Mouse (Mus musculus): Measurements from ENCODE around the gene Nelfa. TPM values are rescaled to one million over a fixed set of nuclear protein-coding genes. Genes with fewer than 3 reads are reported as not detected.
"Not testable (repeated sequence)": the region's sequence is repeated elsewhere in the genome, so short reads cannot be mapped to it uniquely, and the experiment has no call there.

Nelfa gene
- total RNA-seq, 2 experiments from 2014 or later, result 19.7 to 20.1 TPM

GRCm38 (mm10) chr5:33920037-33920436 is 16.2 kb downstream of the Nelfa start:
- DNase-seq (ENCODE audit: extremely low spot score in 1 of 2, low spot score in 1 of 2), result no peak

DNA sequence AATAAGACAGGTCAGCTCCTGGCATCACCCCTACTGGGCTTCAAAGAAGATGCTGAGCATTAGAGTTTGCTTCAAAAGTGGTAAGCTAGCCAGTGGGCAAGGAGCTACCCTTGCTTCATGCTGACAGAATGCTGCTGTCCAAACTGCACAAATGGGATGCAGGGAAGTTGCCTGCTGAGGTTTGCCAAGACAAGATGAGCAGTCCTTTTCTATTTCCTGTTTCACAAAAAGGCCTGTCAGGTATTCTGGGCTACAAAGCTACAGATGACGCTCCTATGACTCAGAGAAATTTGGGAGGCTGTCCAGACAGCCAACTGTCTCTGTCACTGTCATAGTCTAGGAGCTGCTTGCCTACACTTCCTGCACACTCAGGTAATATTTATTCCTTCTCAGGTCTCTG is 16.7 kb downstream of the Nelfa start:
- no peak for DNase-seq (ENCODE audit: extremely low spot score in 1 of 2, low spot score in 1 of 2)

GRCm38 (mm10) chr5:33916616-33917015 is 19.6 kb downstream of the Nelfa start:
- DNase-seq (ENCODE audit: extremely low spot score in 1 of 2, low spot score in 1 of 2), result not testable (repeated sequence)

DNA sequence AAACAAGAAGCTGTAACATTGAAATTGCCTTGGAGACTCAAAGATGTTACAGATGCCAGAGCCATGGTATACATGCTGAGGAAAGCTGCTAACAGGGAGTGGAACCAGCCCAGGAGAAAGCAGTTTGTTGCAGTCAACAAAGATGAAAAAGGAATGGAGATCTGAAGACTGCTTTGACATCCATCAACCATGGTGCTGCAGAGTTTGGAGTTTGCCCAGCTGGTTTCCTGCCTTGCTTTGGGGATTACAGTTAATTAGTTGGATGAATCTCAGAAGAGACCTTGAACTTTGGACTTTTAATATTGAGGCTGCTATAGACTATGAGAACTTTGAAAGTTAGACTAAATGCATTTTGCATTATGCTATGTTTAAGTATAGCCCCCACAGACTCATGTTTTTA is 21.2 kb downstream of the Nelfa start:
- not testable (repeated sequence) for DNase-seq (ENCODE audit: extremely low spot score in 1 of 2, low spot score in 1 of 2)

GRCm38 (mm10) chr5:33903176-33903575 is 33.0 kb downstream of the Nelfa start:
- no peak for DNase-seq (ENCODE audit: extremely low spot score in 1 of 2, low spot score in 1 of 2)

DNA sequence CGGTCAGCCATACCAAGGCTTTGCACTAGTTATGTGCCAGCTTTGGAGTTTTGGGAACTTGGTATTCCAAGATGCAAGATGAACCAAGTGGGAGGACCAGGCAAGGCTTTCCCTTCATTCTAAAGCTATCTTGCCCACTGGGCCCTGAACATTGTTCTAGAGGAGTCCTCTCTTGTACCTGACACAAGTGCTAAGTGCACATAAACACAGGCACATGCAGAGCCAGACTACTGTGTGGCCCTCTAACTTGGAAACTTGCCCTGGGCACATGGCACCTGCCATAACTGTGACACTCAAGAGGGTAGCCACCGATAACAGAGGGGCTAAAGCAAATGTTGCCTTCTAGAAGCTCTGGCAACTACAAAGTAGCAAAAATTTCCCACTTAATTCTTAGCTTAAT is 33.5 kb downstream of the Nelfa start:
- no peak for DNase-seq (ENCODE audit: extremely low spot score in 1 of 2, low spot score in 1 of 2)

- no peak for DNase-seq (ENCODE audit: extremely low spot score in 1 of 2, low spot score in 1 of 2)
Observed at GRCm38 (mm10) chr5:33901278-33901677, 34.9 kb downstream of the Nelfa start.

- DNase-seq (ENCODE audit: extremely low spot score in 1 of 2, low spot score in 1 of 2), result peak in 1 of 2 experiments; percentile 2
Observed at GRCm38 (mm10) chr5:33900701-33901263, 35.4 kb downstream of the Nelfa start.

- DNase-seq (ENCODE audit: extremely low spot score in 1 of 2, low spot score in 1 of 2), result peak in 1 of 2 experiments; percentile 2
Observed at GRCm38 (mm10) chr5:33900101-33900500, 36.1 kb downstream of the Nelfa start.

DNA sequence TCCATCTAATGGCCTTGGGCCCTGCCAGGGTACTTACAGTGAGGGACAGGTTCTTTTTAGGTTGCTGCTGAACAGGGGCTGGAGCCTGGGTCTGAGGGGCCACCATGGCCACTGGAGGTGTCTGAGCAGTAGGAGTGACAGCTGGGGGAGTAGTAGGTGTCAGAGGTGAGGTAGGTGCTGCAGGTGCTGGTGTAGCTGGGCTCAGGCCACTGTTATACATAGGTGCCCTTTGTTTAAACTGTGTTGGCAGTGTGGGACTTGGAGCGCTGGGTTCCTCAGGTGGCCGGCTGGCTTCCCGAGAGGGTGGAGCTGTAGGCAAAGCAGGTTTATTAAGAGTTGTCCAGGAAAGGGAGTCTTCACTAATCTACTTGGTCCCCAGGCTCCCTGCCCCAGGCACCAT is 37.0 kb downstream of the Nelfa start:
- peak in 1 of 2 experiments; percentile 1 for DNase-seq (ENCODE audit: extremely low spot score in 1 of 2, low spot score in 1 of 2)

DNA sequence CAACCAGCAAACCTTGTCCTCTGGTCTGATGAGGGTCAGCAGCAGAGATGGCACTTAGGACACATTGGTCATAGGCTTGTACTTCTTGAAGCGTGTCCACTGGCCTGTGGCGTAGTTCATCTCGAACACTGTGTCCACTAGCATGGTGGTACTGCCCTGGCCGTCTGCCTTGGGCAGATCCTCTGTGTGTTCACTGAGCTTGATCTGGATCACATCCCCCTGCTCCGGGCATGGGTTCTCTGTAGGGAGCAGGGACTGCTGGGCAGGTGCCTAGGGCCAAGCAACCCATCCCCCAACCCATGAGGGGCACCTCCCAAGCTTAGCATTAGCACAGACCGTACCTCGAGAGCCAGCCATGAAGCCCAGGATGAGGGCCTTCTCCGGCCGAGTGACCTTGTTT is 37.5 kb downstream of the Nelfa start:
- DNase-seq (ENCODE audit: extremely low spot score in 1 of 2, low spot score in 1 of 2), result peak in 1 of 2 experiments; percentile 2

DNA sequence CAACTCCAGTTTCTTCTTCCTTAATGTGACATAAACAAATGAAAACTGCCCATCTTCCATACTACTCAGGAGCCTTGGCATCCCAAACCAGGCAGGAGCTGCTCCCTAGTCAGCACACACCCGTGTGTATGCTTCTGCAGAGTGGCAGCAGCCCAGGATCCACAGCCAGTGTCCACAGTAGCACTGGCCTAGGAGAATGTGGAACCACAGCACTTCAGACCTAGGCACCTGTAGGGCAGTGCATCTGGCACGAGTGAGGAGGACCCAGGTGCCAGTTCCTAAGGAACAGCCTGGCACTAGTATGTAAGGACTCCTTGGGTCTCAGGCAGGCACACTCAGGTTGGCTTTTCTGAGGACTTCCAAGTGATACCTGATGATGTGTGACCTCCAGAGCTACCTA is 39.1 kb downstream of the Nelfa start:
- peak in 1 of 2 experiments; percentile 1 for DNase-seq (ENCODE audit: extremely low spot score in 1 of 2, low spot score in 1 of 2)

GRCm38 (mm10) chr5:33895116-33895515 is 41.1 kb downstream of the Nelfa start:
- DNase-seq (ENCODE audit: extremely low spot score in 1 of 2, low spot score in 1 of 2), result no peak

GRCm38 (mm10) chr5:33893406-33893805 is 42.8 kb downstream of the Nelfa start:
- no peak for DNase-seq (ENCODE audit: extremely low spot score in 1 of 2, low spot score in 1 of 2)

GRCm38 (mm10) chr5:33881118-33881517 is 55.1 kb downstream of the Nelfa start:
- no peak for DNase-seq (ENCODE audit: extremely low spot score in 1 of 2, low spot score in 1 of 2)

DNA sequence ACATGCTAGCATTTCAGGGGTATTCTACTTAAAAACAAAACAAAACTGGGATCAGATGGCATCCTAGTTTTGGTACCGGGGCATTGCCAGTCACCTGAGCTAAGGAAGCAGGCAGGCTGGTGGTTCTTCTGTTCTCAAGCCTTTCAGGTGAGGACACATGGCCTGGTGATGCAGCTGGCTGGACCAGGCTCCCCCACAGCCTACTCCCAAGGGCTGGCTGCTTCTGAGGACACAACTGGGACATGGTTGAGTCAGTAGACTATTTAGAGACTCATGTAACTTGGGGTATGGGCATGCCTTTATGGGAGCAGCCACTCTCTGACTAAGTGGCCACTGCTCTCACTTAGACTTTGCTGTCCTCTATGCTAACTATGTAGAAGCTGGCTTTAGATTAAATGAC is 60.7 kb downstream of the Nelfa start:
- no peak for DNase-seq (ENCODE audit: extremely low spot score in 1 of 2, low spot score in 1 of 2)

DNA sequence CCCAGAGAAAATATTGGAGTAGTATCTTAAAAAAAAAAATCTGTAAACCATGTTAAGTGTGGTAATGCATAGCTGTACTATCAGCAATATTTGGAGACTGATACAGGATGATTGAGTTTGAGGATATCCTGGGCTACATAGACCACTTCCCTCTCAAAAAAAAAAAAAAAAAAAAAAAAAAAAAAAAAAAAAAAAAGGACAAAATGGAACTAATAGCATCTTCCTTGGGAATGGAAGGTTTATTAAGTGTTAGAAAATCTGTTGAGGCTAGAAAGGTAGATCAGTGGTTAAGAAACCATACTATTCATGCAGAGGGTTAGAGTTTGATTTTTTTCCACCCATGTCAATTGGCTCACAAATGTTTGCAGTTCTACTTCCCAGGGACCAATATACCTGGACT is 78.5 kb downstream of the Nelfa start:
- no peak for DNase-seq (ENCODE audit: extremely low spot score in 1 of 2, low spot score in 1 of 2)

- DNase-seq (ENCODE audit: extremely low spot score in 1 of 2, low spot score in 1 of 2), result no peak
Observed at GRCm38 (mm10) chr5:33854019-33854418, 82.2 kb downstream of the Nelfa start.

GRCm38 (mm10) chr5:33853086-33853485 is 83.1 kb downstream of the Nelfa start:
- no peak for DNase-seq (ENCODE audit: extremely low spot score in 1 of 2, low spot score in 1 of 2)

DNA sequence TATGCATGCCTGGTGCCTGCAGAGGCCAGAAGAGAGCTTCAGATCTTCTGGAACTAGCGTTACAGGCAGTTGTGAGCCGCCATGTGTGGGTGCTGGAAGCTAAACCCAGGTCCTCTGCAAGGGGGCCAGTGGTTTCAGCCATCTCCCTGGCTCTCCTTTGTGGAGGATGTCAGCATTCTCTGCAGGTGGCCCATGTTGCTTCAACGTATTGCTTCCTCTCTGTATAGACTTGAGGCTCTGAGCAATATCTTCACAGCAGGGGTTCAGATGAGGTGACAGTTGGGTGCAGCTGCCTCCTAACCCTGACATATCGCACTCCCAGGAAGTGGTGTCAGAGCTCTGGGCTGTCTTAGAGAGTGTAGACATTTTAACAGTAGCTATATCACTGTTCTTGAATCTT is 84.7 kb downstream of the Nelfa start:
- DNase-seq (ENCODE audit: extremely low spot score in 1 of 2, low spot score in 1 of 2), result no peak

Measured in layer of hippocampus, postnatal 25 days (tissue).